Mouse (Mus musculus): ENCODE results near the gene Dcpp2. TPM values are rescaled to one million over a fixed set of nuclear protein-coding genes. Genes with fewer than 3 reads are reported as not detected.
A peak's percentile ranks its signal among the peaks of the same experiment; 100 is the strongest.
"Not testable (repeated sequence)": the region's sequence is repeated elsewhere in the genome, so short reads cannot be mapped to it uniquely, and the experiment has no call there.

The Dcpp2 gene
- polyA plus RNA-seq, 1 experiment from 2014 or later = not detected

DNA sequence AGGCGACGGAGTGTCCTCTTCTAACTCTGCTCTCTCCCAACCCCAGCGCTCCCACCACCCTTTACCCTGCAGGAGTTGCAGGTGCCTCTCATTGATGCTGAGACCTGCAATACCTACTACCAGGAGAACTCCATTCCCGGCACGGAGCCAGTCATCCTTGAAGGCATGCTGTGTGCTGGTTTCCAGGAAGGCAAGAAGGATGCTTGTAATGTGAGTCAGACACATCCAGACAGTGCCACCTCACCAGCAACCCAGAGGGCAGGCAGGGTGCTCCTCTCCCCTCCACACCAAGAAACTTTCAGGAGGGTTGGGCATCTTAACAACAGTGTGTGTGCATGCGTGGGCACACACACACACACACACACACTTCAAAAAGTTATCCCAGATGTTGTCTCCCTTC lies 23.5 kb upstream of the Dcpp2 start:
- ATAC-seq (ENCODE audit: insufficient read depth) = no peak
- Histone ChIP-seq H3K4me2 (no peak overlapping the region), H3K36me3 (replicated peaks) (no peaks in the 10 kb centered on the region), H3K4me3 (replicated peaks) (no peak overlapping the region), H3K4me1 (replicated peaks) (no peaks in the 10 kb centered on the region), H3K9ac (no peak overlapping the region), H3K27me3 (no peaks in the 10 kb centered on the region; the same call in 1 of the 2 replicates), H3K9me3 (replicated peaks) (no peaks in the 10 kb centered on the region), H3K27ac (replicated peaks) (no peak overlapping the region)
- 66% methylated on average over 6 of the region's 6 CpGs for WGBS (ENCODE audit: insufficient replicate concordance)

GRCm38 (mm10) chr17:23857913-23858312 lies 22.8 kb upstream of the Dcpp2 start:
- ATAC-seq (ENCODE audit: insufficient read depth) = no peak

DNA sequence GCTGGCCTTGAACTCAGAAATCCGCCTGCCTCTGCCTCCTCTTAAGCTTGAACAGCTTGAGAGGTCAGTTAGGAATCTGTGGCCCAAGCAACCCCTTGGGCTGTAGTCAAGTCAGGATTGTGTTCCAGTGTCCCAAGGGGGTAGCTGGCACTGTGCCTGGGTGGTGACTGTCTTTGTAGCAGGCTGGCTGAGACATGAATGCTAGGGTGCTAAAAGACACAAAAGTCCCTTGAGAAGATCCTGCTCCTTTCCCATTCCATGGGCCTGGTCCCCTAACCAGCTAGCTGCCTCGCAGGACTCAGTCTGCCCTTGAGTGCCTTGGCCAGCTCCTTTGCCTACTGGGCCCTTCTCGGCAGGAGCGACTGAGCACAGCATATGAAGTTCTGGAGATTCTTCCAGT lies 17.8 kb upstream of the Dcpp2 start:
- WGBS (ENCODE audit: insufficient replicate concordance) = 59% methylated on average over 4 of the region's 4 CpGs
- Histone ChIP-seq H3K27ac (replicated peaks) (no peak overlapping the region), H3K27me3 (no peaks in the 10 kb centered on the region; the same call in 1 of the 2 replicates), H3K4me2 (no peak overlapping the region), H3K9ac (no peak overlapping the region), H3K36me3 (replicated peaks) (no peaks in the 10 kb centered on the region), H3K4me1 (replicated peaks) (no peaks in the 10 kb centered on the region), H3K9me3 (replicated peaks) (no peaks in the 10 kb centered on the region), H3K4me3 (replicated peaks) (no peak overlapping the region)
- ATAC-seq (ENCODE audit: insufficient read depth) = no peak

More at GRCm38 (mm10) chr17:23857913-23858312, 22.8 kb upstream of the Dcpp2 start:
- no peaks in the 10 kb centered on the region for H3K9me3 ChIP-seq (replicated peaks)
- H3K9ac ChIP-seq = no peak overlapping the region
- H3K4me1 ChIP-seq (replicated peaks) = no peaks in the 10 kb centered on the region
- H3K4me2 ChIP-seq = no peak overlapping the region
- H3K27ac ChIP-seq (replicated peaks) = no peak overlapping the region
- no peak overlapping the region for H3K4me3 ChIP-seq (replicated peaks)
- 68% methylated on average over 2 of the region's 2 CpGs for WGBS (ENCODE audit: insufficient replicate concordance)
- H3K36me3 ChIP-seq (replicated peaks) = no peaks in the 10 kb centered on the region
- H3K27me3 ChIP-seq = no peaks in the 10 kb centered on the region; the same call in 1 of the 2 replicates

GRCm38 (mm10) chr17:23867756-23868155 lies 12.9 kb upstream of the Dcpp2 start, which contains the start of gene Prss21:
Gene Prss21, plus strand, starts transcription at chr17:23868056.
- no peak for ATAC-seq (ENCODE audit: insufficient read depth)
- WGBS (ENCODE audit: insufficient replicate concordance) = 73% methylated on average over 15 of the region's 15 CpGs

DNA sequence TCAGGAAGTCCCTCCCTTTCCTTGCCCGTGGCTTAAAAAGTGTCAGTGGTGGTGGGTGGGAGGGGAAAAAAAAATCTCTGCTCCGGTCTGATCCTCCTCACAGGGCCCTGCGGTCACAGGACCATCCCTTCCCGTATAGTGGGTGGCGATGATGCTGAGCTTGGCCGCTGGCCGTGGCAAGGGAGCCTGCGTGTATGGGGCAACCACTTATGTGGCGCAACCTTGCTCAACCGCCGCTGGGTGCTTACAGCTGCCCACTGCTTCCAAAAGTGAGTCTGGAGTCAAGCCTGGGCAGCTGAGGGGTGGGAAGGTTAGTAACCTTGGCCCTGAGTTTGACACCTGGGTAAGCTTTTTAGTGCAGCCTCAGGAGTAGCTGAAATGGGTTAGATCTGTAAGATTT lies 12.2 kb upstream of the Dcpp2 start:
- Histone ChIP-seq H3K4me2 (no peak overlapping the region), H3K9me3 (replicated peaks) (no peaks in the 10 kb centered on the region), H3K27me3 (no peaks in the 10 kb centered on the region), H3K4me1 (replicated peaks) (no peaks in the 10 kb centered on the region), H3K4me3 (replicated peaks) (no peak overlapping the region), H3K9ac (no peak overlapping the region), H3K27ac (replicated peaks) (no peak overlapping the region), H3K36me3 (replicated peaks) (no peaks in the 10 kb centered on the region)
- WGBS (ENCODE audit: insufficient replicate concordance) = 74% methylated on average over 11 of the region's 11 CpGs
- no peak for ATAC-seq (ENCODE audit: insufficient read depth)

More at GRCm38 (mm10) chr17:23867756-23868155, 12.9 kb upstream of the Dcpp2 start, which contains the start of gene Prss21:
- no peaks in the 10 kb centered on the region for H3K27me3 ChIP-seq
- H3K27ac ChIP-seq (replicated peaks) = no peak within 1 kb of the TSS
- H3K4me1 ChIP-seq (replicated peaks) = no peaks in the 10 kb centered on the region
- no peak within 1 kb of the TSS for H3K4me3 ChIP-seq (replicated peaks)
- H3K36me3 ChIP-seq (replicated peaks) = no peaks in the 10 kb centered on the region
- no peak within 1 kb of the TSS for H3K4me2 ChIP-seq
- no peaks in the 10 kb centered on the region for H3K9me3 ChIP-seq (replicated peaks)
- no peak within 1 kb of the TSS for H3K9ac ChIP-seq

DNA sequence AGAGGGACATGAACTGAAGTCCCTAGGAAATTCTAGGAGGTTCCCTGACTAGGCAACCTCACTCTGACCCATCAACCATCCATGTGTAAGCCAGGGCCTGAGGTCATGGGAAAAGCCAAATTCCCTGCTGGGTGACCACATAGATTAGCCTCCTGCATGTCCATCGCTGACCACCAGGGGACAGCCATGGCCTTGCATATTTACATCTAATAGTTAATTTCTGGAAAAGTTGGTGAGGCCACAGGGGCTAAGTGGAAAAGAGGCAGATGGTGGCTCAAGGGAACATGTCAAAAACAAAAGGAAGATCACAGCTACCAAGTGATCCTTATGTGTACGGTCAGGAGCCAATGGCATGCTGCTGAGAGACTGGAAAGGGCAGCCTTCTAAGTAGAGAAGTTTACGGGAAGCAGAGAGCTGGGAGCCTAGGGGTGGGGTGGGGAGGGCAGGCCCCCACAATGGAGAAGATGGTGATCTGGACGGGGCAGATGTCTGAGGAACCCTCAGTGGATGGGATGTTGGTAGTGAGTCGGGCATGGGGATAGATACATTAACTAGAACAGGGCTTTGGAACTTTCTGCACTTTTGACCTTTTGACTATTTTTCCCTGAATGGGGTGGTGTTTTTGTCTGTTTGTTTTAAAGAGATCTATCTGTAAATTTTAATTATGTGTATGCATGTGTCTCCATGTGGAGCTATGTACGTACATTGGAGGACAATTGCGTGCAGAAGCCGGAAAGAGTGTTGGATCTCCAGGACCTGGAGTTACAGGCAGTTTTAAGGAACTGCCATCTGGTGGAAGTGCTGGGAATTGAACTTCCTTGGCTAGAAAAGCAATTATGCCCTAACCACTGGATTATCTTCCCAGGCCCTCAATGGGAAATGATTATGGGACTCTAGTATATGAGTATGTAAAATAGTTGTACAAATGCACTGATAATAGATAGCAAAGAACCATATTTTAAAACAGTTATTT lies 6.5 kb upstream of the Dcpp2 start:
- H3K9me3 ChIP-seq (replicated peaks) = no peaks in the 10 kb centered on the region
- WGBS (ENCODE audit: insufficient replicate concordance) = 38% methylated on average over 8 of the region's 8 CpGs
- no peaks in the 10 kb centered on the region for H3K36me3 ChIP-seq (replicated peaks)
- no peak overlapping the region for H3K27ac ChIP-seq (replicated peaks)
- no peak overlapping the region for H3K4me2 ChIP-seq
- no peak overlapping the region for H3K4me3 ChIP-seq (replicated peaks)
- H3K4me1 ChIP-seq (replicated peaks) = no peaks in the 10 kb centered on the region
- no peak for ATAC-seq (ENCODE audit: insufficient read depth)
- no peak overlapping the region for H3K9ac ChIP-seq
- no peaks in the 10 kb centered on the region for H3K27me3 ChIP-seq

GRCm38 (mm10) chr17:23876741-23877140 lies 3.9 kb upstream of the Dcpp2 start:
- Histone ChIP-seq H3K9ac (no peak overlapping the region), H3K27me3 (no peaks in the 10 kb centered on the region), H3K36me3 (replicated peaks) (no peaks in the 10 kb centered on the region), H3K4me1 (replicated peaks) (no peaks in the 10 kb centered on the region), H3K9me3 (replicated peaks) (no peaks in the 10 kb centered on the region), H3K4me3 (replicated peaks) (no peak overlapping the region), H3K4me2 (no peak overlapping the region), H3K27ac (replicated peaks) (no peak overlapping the region)
- 37% methylated on average over 3 of the region's 3 CpGs for WGBS (ENCODE audit: insufficient replicate concordance)
- ATAC-seq (ENCODE audit: insufficient read depth) = no peak

DNA sequence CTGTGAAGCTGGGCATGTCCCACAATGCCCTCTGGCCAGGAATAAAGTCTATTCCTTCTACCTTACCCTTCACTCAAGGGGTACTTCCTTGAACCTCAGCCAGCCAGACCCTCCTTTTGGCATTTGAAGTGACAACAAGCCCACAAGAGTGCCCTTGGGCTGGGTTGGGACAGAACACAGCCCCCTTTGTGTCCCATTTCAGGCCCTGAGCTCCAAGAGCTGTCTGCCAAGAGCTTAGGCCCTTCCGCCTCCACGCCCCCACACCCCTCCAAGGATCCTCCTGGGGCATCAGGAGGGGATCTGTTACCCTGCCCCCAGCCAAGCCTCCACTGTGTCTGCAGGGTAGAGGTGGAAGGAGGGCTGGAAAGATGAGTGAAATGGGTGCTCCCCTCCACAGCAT lies 3.5 kb upstream of the Dcpp2 start:
- WGBS (ENCODE audit: insufficient replicate concordance) = 83% methylated on average over 2 of the region's 2 CpGs
- Histone ChIP-seq H3K4me1 (replicated peaks) (no peaks in the 10 kb centered on the region), H3K4me3 (replicated peaks) (no peak overlapping the region), H3K36me3 (replicated peaks) (no peaks in the 10 kb centered on the region), H3K9ac (no peak overlapping the region), H3K27ac (replicated peaks) (no peak overlapping the region), H3K9me3 (replicated peaks) (no peaks in the 10 kb centered on the region), H3K27me3 (no peaks in the 10 kb centered on the region), H3K4me2 (no peak overlapping the region)
- ATAC-seq (ENCODE audit: insufficient read depth) = no peak

DNA sequence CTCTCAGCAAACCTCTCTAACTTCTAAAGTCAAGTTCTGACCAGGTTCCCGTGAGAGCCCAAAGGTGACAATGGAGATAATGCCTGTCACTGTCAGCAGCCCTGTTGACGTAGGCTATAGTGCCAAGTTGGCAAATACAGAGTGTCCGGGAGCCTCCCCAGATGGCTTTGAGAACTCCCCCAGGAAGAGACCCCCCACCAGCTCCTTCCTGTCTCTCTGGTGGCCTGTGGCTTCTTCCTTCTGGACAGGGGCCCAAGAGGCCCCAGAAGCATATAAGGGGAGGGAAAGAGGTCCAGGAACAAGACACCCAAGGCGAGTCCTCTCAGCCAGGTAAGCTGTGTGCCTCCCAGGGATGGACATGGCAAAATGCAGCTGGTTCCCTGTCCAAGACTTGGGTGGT lies 36.5 kb downstream of the Dcpp2 start, which contains the start of gene Dcpp3:
Dcpp3 (plus strand) TSS at position 301 of the 400 bp plus-strand sequence.
- not testable (repeated sequence) for ATAC-seq (ENCODE audit: insufficient read depth); H3K4me1 ChIP-seq (replicated peaks); H3K36me3 ChIP-seq (replicated peaks); H3K27ac ChIP-seq (replicated peaks); H3K9me3 ChIP-seq (replicated peaks); H3K9ac ChIP-seq; H3K27me3 ChIP-seq; H3K4me3 ChIP-seq (replicated peaks); H3K4me2 ChIP-seq
- WGBS (ENCODE audit: insufficient replicate concordance) = 35% methylated on average over 4 of the region's 4 CpGs

DNA sequence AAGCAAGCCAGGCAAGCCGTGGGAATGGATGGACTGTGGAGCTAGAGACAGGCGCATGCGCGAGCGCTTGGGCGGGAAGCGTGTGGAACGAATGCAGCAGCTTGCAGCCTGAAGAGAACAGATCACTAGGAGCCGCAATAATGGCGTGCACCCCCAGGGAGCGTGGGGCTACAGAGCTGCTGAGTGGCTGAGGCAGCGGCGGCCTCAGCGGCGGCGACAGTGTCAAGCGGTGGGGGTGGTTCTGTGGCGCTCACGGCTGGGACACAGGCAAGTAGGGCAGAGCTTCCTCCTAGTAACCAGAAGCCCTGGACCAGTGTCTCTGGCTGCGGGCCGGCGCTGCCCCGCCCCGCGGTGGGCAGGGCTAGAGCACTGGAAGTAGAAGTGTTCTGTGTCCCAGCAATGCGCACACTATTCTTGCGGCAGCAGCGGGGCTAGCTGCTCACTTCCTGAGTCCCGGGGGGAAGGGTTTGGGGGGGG lies 43.9 kb downstream of the Dcpp2 start:
- peak; percentile 95 for ATAC-seq (ENCODE audit: insufficient read depth)
- under 1% methylated on average over 29 of the region's 29 CpGs for WGBS (ENCODE audit: insufficient replicate concordance)
- Histone ChIP-seq H3K4me1 (replicated peaks) (peaks cover 13% of the 10 kb centered on the region), H3K4me3 (replicated peaks) (peak overlapping the region; percentile 58), H3K36me3 (replicated peaks) (no peaks in the 10 kb centered on the region), H3K27me3 (peaks cover 3% of the 10 kb centered on the region), H3K4me2 (peak overlapping the region; percentile 86), H3K9ac (peak overlapping the region; percentile 53), H3K9me3 (replicated peaks) (no peaks in the 10 kb centered on the region), H3K27ac (replicated peaks) (peak overlapping the region; percentile 56)

GRCm38 (mm10) chr17:23925090-23925493 lies 44.4 kb downstream of the Dcpp2 start:
- ATAC-seq (ENCODE audit: insufficient read depth) = peak; percentile 63
- H3K4me3 ChIP-seq (replicated peaks) = peak overlapping the region; percentile 58
- peak overlapping the region; percentile 53; the same call in 1 of the 2 replicates for H3K9ac ChIP-seq
- no peaks in the 10 kb centered on the region for H3K9me3 ChIP-seq (replicated peaks)
- peaks cover 13% of the 10 kb centered on the region for H3K4me1 ChIP-seq (replicated peaks)
- H3K4me2 ChIP-seq = peak overlapping the region; percentile 86
- no peaks in the 10 kb centered on the region for H3K36me3 ChIP-seq (replicated peaks)
- WGBS (ENCODE audit: insufficient replicate concordance) = under 1% methylated on average over 14 of the region's 14 CpGs
- peak overlapping the region; percentile 56 for H3K27ac ChIP-seq (replicated peaks)
- H3K27me3 ChIP-seq = peaks cover 3% of the 10 kb centered on the region
